Mouse (Mus musculus): ENCODE measurements at regions not wholly inside any gene's neighbourhood (a gene's known extent, or its start where the extent isn't known, plus 50 kb on each side); places are given as distances from the start of the nearest gene placed in this dataset.

DNA sequence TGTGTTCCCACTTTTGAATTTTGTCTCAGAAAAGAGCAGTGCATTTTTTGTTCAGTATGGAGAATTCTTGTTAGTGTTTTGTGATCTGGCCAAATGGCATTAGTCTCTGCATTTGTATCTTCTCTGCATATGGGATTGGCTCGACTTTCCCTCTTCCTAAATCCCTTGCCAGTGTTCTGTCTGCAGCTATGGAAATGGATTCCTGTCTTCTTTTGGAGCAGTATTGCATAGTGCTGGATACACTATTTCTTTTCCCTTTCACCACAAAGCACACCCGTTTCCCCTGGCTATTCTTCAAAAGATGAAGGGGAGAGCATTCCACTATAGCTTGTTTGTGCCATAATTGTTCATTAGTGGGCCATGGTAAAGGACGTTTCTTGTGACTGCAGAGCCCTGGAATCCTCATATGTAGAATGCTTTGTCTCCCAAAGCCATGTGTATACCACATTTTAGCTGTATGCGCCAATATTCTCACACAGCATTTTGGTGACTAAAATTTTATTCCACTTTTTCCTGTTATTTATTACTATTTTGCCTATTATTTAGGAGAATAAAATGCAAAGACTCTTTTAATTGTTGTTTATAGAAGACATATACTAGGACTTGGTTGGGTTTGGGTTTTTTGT, 197.8 kb downstream of the Hs3st1 start:
- no peak for DNase-seq (ENCODE audit: low spot score)

DNA sequence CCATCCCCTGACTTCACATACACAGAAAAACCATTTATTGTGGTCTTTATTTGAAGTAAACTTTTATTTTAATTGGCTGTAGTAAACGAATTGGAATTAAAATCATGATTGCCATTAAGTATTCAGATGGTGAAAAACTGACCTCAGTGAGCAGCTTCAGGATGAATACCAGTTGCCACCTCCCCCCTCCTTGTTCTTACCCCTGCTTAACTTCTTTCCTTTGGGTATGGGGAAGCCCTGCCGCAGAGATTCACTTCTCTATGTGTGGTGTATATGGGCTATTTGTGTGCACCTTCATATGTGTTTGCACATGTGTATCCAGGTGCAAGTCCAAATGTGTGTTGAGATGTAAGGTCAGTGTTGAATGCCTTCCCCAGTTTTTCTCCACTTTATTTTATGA, 218.2 kb downstream of the Hs3st1 start:
- DNase-seq (ENCODE audit: low spot score), result no peak

DNA sequence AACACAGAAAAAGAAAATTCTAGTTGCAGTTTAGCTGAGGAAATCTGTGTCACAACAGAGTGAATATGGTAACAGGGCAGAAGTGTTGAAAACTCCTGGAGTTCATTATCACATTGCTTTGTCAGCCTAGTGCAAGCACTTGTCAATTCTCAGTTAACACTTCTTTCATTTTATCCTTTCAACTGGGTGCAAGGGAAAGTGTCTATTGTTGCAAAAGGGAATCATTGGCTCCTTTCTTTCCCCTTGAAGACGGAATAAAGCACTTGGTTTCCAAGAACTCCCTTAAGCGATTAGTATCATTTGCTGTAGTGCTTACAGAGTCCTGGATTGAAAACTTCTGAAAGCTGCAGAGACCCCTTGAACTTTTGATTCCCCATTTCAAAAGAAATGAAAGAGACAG, 218.9 kb downstream of the Hs3st1 start:
- no peak for DNase-seq (ENCODE audit: low spot score)

DNA sequence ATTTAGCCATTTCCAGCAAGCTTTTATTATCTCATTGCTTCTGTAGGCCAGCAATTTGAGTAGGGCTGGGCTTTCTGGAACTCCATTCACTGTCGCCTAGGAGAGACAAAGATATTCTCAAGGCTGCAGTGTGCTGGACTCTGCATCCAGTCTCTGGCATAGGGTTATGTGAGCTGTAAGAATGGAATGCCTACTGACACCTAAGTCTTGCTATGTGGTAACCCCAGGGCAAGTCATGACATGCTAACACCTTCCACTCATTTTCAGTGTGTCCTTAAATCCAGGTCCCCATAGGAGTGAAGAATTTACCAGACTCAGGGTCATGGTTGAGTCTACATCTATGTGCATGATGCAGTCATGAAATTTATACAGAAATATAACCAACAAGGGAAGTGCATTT, 245.0 kb downstream of the Hs3st1 start:
- no peak for DNase-seq (ENCODE audit: low spot score)

DNA sequence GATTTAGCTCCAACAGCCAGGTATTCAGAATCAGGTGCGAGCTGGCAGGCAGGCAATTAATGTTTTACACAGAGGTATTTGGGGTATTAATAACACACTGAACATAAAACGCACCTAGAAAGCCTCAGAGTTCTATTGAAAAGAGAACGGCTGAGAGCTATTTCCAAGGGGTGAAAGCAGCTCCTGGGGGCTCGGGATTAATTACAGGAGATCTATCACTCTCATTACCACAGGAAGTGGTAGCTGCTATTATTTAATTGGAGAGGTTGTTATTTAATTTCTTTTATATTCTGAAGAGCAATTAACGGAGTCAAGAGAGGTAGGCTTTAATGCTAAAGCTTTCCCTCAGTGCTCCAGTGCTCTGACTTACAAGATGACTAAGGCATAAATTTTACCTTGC, 272.5 kb downstream of the Hs3st1 start:
- DNase-seq (ENCODE audit: low spot score), result no peak

DNA sequence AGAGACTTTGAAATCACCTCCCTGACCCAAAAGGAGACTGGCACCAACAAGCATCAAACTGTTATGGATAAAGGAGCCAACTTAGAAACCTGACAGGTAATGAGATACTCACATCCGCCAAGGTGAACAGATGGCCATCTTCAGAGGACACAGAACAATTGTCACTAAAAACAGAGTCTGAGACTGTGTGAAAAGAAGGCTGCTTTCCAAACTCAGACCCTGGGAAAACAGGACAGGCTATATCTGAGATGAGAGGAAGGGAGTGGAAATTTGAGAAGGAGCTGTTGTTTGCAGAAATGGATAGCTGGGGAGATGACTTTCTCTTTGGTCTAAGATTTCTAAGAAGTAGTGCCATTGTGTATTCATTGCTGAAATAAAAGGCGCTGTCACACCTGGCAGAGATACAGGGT, 297.2 kb downstream of the Hs3st1 start:
- DNase-seq (ENCODE audit: low spot score), result no peak

DNA sequence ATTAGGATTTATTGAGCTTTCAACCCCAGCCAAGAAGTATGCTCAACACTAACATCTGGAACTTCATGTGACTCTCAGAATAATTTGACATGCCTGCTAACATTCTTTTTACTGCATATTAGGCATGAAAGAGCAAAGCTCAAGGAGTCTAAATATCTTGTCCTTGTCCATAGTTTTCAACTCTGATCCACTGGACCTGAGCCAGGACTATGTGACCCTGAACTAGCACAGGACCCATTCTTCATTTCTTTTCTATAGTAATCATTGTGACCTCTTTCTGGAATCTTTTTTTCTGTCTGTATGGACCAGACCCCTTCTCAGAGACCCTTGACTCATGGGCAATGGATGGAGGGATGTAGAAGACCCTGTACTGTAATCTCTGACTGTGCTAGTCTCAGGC, 301.6 kb downstream of the Hs3st1 start:
- no peak for DNase-seq (ENCODE audit: low spot score)

DNA sequence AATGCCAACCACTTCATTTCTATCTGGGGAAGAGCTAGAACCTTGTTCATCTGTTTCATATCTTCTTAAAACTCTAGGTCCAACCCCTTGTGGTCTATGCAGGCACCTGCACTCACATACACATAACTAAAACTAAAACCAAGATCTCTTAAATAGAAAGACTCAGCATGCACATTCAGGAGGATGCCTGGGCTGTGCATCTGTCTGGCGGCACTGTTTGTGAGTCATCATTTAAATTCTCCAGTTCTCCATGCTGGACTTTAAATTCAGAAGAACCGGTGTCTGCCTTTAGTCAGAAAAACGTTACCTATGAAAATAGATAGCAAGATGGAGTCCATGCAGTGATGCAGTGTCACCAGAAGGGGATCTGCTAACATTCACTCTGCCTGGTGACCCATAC, 314.5 kb downstream of the Hs3st1 start:
- no peak for DNase-seq (ENCODE audit: low spot score)

DNA sequence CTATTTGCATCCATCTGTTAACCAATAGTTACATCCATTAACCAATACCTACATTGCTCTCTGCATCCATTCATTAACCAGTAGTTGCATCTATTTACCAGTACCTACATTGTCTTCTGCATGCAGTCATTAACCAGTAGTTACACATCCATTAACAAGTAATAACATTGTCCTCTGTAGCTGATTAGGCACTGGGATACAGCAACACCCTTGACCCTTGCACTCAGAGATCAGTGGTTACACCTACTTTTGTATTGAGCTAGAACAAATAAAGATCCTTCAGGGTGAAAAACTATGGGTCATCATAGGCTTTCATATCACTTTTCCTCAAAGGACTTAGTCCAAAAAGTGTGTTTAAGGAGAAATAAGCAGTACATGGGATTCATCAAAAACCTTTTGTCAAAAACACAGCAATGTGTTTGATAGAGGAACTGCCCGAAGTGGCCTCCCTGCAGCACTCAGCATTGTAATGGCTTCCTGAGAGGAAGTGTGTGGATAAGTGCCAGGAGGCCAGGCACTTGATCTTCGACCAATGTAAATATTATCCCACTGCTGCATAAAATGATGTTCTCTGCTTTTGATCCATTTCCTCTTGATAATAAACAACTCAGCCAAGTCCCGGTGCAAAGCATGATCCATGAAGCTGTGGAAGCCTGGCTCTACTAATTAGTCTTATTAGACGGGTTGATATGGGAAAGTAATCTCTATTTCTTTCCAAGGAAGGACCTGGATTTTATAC, 317.6 kb downstream of the Hs3st1 start:
- no peak for DNase-seq (ENCODE audit: low spot score)

DNA sequence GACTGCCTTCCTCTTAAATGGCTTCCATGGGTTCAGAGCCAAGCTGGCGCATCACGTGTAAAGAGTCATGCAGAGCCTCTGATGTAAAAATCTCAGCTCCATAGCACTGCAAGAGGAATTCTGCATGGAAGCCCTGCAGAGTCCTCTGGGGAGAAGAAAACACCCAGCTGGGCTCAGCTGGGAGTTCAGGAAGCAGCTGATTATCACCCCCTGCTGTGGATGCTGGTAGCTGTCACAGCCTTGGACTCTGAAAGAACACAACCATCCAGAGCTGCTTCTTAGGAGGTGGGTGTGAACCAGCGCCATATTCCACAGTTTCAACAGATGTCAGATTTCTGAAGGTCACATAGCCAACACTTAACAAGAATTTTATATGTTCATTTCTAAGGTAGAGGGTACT, 329.2 kb downstream of the Hs3st1 start:
- no peak for DNase-seq (ENCODE audit: low spot score)

DNA sequence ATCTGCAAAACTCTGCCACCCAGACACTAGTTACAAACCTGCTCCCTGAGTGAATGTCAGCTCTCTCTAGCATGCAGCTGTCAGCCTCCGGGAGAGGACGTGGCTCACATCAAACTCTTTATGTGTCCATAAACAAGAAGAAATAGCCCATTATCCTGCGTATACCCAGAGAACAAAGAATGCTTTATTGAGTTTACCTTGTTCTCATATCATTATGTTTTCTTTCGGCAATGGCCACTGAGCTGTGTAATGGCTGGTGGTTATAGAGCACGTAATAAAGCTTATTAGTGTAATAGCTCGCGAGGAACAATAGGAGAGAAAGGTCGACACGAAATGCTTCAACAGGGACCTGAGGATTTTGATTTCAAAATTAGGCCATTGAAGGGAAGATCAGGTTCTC, 331.6 kb downstream of the Hs3st1 start:
- DNase-seq (ENCODE audit: low spot score), result no peak

DNA sequence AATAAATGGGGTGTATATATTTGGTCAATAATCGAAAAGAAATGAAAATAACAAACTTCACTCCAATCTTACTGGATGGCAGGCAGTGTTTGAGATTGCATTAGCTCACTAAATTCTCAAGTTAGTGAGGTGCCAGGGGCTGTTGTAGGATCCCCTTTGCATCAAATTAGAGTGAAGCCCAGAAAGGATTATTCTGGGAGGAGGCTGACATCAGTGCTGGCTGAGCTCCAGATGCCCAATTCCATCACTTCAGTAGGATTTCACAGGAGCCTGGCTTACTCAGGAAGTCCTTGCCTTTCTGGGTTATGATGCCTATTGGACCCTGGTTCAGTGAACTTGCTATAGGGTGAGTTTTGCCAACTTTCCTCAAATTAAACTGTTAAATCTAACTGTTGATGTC, 336.5 kb downstream of the Hs3st1 start:
- no peak for DNase-seq (ENCODE audit: low spot score)

DNA sequence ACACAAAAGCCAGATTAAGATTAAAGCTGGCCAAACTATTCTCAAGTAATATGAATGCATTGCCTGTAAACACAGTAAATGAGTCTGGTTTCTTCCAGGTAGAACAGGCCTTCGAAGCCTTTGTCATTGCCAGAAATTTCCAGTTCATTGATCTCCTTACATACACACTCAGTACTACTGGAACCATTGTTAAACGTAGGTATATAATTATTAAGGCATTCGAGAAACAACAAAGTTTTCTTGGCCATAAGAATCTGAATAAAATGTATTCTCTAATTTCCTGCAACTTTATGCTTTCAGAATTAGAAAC, 337.5 kb downstream of the Hs3st1 start:
- DNase-seq (ENCODE audit: low spot score), result no peak

DNA sequence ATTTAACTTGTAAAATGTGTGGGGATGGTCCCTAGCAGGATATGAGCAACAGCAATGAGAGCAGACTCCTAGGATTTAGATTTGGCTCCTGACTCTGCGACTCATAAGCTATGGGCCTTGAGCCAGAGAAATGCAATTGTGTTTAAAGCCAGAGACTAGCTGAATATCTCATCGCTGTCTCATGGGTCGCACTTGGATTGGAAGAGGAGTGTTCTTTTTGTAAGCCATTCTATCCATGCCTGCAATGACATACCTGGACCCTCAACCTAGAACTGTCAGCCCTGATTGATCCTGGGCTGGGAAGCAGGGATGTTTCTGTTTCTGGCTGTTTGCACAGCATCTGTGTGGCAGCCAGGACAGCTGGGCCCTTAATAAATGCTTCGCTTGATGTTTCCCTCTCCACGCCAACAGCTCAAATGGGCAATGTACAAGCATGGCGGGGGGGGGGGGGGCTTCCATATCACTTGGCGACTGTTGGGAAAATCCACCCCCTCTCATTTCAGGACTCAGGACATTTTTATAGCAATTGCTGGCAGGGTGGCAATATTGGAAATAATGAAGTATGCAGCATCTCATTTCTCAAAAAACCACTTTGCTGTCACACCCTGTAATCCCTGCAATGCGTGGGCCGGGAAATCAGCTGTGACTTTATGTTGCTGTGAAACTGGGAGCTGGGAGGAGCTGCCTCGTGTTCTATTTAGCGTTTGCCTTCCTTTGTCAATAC, 338.0 kb downstream of the Hs3st1 start:
- DNase-seq (ENCODE audit: low spot score), result peak; percentile 29

DNA sequence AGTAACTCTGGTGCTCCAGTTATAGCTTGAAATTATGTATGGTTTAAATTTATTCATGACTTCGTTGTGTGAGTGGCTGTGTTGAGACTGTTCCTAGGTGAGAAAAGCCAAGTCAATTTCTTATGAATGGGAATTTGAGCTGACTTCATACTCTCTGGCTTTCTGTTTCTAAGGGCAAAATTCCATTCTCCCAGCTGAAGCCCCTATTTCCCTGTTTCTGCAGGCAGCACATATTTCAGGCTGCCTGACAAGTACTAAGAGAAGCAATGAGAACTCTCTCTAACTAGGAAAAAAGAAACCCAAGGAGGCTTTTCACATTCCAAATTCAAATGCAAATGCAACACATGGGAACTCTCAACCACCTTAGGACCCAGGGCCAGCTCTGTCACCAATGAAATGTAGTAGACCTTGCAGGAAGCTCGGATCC, 338.7 kb downstream of the Hs3st1 start:
- no peak for DNase-seq (ENCODE audit: low spot score)

DNA sequence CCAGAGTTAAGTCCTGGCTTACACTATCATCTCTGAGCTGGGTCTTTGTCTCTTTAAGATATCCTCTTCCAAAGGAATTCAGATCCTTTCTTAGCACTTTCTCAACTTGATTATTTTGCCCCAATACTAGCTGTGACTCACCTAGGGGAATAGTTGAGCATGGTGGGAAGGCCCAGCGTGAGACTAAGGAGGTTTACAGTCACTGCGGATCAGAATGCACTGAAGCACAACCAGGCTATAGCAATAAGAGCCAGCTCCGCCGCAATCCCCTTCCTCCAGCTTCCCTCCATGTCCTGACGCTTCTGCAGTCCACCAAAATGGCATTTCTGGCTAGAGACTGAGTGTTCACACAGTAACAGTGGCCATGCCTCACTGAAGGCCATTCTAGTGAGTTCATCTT, 342.5 kb downstream of the Hs3st1 start:
- no peak for DNase-seq (ENCODE audit: low spot score)

DNA sequence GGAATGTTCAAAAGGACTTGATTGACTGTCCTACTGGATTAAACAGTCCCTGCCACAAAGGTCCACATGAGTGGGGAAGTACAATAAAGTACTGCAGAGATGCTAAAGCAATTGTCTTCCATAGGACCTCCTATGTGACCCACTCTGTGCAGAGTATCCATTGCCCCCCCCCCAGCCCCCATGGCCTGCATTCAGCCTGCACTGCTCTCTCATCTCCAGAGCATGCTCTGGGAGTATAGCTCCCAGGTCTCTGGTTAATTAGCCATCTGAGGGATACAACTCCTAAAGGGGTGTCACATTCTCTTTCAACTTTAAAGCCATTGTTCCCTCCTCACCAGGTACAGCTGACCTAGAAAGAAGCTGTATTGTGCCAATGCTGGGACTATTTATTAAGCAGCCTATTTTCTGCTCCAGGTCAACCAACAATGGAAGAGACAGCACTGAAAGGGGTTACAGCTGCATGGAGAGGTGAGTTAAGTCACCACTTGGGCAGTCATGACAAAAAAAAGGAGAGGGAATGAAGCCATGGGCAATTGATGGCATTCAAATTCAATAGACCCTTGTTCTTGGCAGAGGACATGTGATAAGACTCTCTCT, 364.8 kb downstream of the Hs3st1 start:
- DNase-seq (ENCODE audit: low spot score), result no peak

DNA sequence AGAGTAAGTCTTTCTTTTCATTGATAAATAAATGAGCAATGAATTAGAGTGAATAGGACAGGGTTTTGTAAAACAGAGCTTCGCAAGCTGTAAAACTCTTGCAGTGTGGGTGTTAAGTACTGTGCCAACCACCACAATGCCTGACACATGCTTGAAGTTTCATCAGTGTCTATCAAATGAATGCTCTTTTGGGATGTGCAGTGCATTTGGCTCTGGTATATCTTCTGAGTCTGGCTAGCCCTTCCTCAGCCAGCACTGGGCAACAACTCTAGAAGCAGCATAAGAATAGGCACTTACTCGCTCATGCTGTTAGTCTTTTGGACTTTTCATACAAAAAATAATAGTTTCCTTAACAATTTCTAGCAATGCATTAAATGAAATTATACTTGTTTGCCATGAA, 370.9 kb downstream of the Hs3st1 start:
- no peak for DNase-seq (ENCODE audit: low spot score)

DNA sequence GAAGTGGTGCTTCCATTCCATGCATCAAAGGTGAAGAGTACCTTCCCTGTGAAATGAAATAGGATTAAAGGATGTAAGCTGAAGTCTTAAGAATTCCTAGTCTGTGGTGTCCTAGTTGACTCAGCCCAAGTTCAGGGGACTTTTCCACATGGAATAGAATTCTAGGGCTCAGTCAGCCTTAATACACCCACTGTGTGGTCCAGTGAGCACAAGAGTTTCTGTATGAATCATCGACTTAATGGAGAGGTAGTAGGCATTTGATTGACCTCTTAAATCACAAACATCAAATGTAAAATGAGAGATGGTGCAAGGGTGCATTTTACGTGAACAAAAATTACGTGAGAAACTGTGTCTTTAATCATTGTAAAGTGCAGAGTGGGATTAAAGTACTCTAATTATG, 381.1 kb downstream of the Hs3st1 start:
- DNase-seq (ENCODE audit: low spot score), result no peak

DNA sequence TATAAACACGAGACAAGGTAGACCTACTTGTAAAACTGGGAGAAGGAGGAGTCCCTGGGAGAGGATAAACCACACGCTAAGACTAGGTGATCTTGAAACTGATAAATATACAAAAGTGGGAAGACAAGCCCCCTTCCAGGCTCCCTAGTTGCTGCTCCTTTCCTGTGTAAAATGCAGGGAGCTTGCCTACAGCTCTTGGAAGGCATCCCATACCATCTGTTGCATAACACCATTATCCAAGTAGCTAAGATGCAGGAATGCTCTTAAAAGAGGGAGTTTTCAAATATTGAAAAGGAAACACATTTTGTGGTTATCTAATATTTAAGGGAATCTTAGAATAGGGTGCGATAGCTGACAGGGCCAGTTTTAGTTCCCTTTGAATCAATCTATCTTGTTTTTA, 406.6 kb downstream of the Hs3st1 start:
- DNase-seq (ENCODE audit: low spot score), result no peak

DNA sequence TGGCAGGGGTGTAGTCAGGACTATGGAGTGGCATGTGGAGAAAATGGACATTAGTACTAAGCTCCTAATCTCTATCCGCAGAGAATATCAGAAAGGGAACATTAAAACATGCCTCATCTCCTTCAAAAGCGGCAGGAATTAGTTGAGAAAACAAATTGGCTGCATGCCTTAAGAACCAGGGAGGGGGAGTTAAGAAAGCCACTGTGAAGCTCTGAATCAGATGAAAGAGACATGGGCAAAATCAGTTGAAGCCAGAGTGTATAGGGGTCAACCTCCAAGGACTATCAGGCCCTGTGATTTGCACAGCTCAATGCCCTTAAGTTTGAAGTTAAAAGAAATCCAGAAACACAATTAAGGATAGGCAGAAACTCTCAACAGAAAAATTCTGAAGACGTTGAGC, 408.3 kb downstream of the Hs3st1 start:
- DNase-seq (ENCODE audit: low spot score), result no peak

DNA sequence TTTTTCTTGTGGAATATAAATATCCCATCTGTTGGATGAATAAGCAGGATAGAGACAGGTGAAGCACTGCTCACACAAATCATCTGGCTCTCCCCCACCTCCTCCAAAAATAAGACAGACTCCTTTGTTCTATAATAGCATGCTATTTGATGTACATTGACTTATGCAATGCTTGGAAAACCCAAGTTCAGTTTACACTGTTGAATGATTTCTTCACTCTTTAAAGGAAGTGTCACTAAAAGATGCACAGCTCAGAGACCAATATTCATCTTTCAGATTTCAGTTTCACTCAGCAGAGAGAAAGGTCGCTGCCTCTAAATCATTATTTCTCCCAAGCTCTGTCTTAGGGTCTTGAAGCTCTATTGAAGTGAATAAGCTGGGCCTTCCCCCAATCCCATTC, 417.4 kb downstream of the Hs3st1 start:
- DNase-seq (ENCODE audit: low spot score), result no peak

DNA sequence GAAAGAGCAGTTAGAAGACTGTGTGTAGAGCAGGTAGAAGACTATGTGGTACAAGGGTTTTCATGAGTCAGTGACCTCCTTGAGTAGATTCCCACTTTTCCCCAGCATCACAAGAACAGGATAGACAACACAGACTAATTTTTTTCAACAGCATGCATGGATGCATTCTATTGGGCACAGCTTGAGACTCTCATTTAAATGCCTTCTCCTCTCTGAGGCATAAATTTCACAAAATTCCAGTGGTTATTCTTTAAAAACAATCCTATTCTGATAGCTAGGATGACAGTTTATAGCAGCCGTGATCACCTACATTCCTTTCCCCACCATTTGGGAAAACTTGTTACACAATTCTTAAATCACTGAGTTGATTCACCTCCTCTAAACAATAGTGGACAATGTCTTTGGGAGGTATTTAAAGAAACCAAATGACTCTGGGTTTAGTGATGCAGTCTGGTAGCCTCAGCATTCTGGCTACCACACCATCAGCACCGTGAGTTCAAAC, 418.7 kb downstream of the Hs3st1 start:
- DNase-seq (ENCODE audit: low spot score), result no peak

Data from layer of hippocampus, adult 9-10 months (tissue).